ENCODE assay signal across 20 mouse cellular contexts in the genomic region with DNA sequence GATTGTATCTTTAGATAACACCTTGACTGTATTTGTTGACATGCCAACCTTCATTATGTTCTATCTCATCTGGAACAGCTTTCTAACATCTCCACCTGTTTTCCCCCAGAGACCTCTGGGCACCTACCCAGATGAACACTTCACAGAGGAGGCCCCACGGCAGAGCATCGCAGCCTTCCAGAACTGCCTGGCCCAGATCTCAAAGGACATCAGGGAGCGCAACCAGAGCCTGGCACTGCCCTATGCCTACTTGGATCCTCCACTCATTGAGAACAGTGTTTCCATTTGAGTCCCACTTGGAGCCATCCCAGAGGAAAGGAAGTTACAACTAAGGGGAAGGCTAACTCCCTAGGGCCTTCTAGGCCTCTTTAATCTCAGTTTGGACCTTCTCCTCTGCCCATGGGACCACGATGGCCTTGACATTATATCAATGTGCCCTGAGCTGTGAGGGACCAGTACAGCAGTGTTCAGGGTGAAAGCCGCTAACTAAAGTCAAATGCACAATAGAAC. TPM values are rescaled to one million over a fixed set of nuclear protein-coding genes. Genes with fewer than 3 reads are reported as not detected.
DNase-seq lines count a peak whose midpoint lies in the region.
"Had no signal": no experiment of that assay in that cellular context is flagged by ENCODE, and none has a peak within 500 bp of the region (broad histone marks: within the 10 kb centered on the region; RNA-seq: fewer than 3 reads in every experiment).

No protein-coding gene starts in this region.

- DNase-seq in adrenal gland, postnatal 10 days: peak; percentile 45
- DNase-seq in adrenal gland, adult 8-10 months: no peak
- DNase-seq in cerebellum, postnatal 10 days: peak; percentile 52 to 63
- no peak for DNase-seq in cerebellum, adult 11-12 months
- DNase-seq in cerebellum, postnatal 36 days: peak; percentile 26 to 32
- no peak for DNase-seq in cerebellum, adult 11 months
- peak; percentile 75 for DNase-seq in testis, postnatal 14 days (ENCODE audit: low spot score)
- DNase-seq: adrenal gland, adult 2 months; B cell, adult 2 months; cerebellum, adult 18-20 months; cerebellum, adult 9-10 months; gastrocnemius, postnatal 10 days; gastrocnemius, postnatal 36 days; kidney, adult 2 months had no signal

RNA-seq across cellular contexts. Expression of a gene that starts 8.3 kb away (rescaled TPM):
- total RNA-seq in adrenal gland, postnatal 10 days (2021): not detected
- not detected for total RNA-seq in adrenal gland, adult 8-10 months (2022)
- total RNA-seq: adrenal gland, adult 2 months; gastrocnemius, adult 18-20 months; gastrocnemius, postnatal 10 days; gastrocnemius, postnatal 36 days; granulocyte monocyte progenitor cell, adult 5-6 weeks; heart, adult 8-10 months; heart, postnatal 25 days; hematopoietic stem cell, adult 5-6 weeks; MEL had no signal

RNA-seq across cellular contexts. Expression of a gene that starts 22.8 kb away (rescaled TPM):
- total RNA-seq in adrenal gland, postnatal 10 days (2021): under 1 TPM; 0.60 to 0.76 TPM
- total RNA-seq in adrenal gland, adult 8-10 months (2022): 1 to 10 TPM in 3 of 4 experiments, under 1 TPM in 1; 0.87 to 2.2 (median 1.7) TPM
- total RNA-seq: gastrocnemius, adult 18-20 months; gastrocnemius, postnatal 36 days; granulocyte monocyte progenitor cell, adult 5-6 weeks; heart, adult 8-10 months; heart, postnatal 25 days; hematopoietic stem cell, adult 5-6 weeks; MEL had no signal

RNA-seq across cellular contexts. Expression of a gene that starts 26.1 kb away (rescaled TPM):
- under 1 TPM; 0.48 to 0.66 TPM for total RNA-seq in adrenal gland, postnatal 10 days (2021)
- total RNA-seq in adrenal gland, adult 8-10 months (2022): under 1 TPM; 0.26 to 0.95 (median 0.84) TPM
- total RNA-seq: gastrocnemius, adult 18-20 months; gastrocnemius, postnatal 36 days; granulocyte monocyte progenitor cell, adult 5-6 weeks; hematopoietic stem cell, adult 5-6 weeks had no signal

RNA-seq across cellular contexts. Expression of a gene that starts 28.3 kb away (rescaled TPM):
- under 1 TPM; 0.18 to 0.36 TPM for total RNA-seq in adrenal gland, postnatal 10 days (2021)
- total RNA-seq in adrenal gland, adult 8-10 months (2022): under 1 TPM in 2 of 4 experiments, not detected in 2; 0.18 to 0.22 TPM
- total RNA-seq: adrenal gland, adult 2 months; gastrocnemius, adult 18-20 months; gastrocnemius, postnatal 10 days; gastrocnemius, postnatal 36 days; granulocyte monocyte progenitor cell, adult 5-6 weeks; hematopoietic stem cell, adult 5-6 weeks had no signal

RNA-seq across cellular contexts. Expression of a gene that starts 49.1 kb away (rescaled TPM):
- not detected for total RNA-seq in adrenal gland, postnatal 10 days (2021)
- total RNA-seq in adrenal gland, adult 8-10 months (2022): not detected
- total RNA-seq: adrenal gland, adult 2 months; gastrocnemius, adult 18-20 months; gastrocnemius, postnatal 36 days; granulocyte monocyte progenitor cell, adult 5-6 weeks had no signal

Comparison
In these comparisons a context has a peak if more than half of its experiments do, and no peak if none do; other contexts are left out.
1. DNase-seq: peak in adrenal gland, postnatal 10 days (single experiment), cerebellum, postnatal 10 days (2 of 2), cerebellum, postnatal 36 days (2 of 2) and testis, postnatal 14 days (single experiment); none in adrenal gland, adult 8-10 months (single experiment), cerebellum, adult 11-12 months (single experiment) and cerebellum, adult 11 months (single experiment).